Mouse (Mus musculus): Measurements from ENCODE around the gene Gm2a. TPM values are rescaled to one million over a fixed set of nuclear protein-coding genes. Genes with fewer than 3 reads are reported as not detected.

Gene Gm2a
- 27.4 and 32.6 TPM in 2 replicates for polyA plus RNA-seq (2015; fragmentation: Nextera tagmentation; extraction: Ambion mirVana)

DNA sequence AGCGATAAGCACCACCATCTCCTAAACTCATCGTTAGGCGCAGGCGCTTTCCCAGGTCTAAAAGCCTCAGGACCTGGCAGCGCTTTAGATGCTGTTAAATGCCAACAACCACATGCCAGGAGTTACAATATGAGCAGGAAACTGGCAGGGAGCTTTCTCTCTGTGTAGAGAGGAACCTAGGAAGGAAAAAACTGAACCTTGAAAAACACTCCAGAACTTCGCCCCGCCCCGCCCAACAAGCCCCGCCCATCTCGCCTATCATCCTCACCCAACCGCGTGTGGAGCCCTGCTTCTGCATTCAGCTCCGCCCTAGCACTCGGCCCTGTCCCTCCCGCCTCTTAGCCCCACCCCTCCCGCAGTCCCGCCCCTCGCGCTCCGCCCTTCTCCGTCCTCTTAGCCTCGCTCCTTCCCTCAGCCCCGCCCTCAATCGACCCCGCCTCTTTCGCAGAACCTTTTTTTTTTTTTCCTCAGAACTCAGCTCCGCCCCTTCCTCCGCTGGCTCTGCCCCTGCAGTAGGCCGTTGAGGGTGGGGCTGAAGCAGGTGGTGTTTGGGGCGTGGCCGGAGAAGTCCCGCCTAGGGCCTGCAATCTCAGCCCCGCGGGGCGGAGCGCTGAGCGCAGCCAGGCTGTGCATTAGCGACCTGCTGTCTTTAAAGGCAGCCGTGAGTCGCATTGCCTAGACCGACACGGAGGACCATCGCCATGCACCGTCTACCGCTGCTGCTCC is at the start of gene Gm2a:
Gene Gm2a (plus strand): TSS at position 653 of the 726 bp plus-strand sequence.
- Histone ChIP-seq H3K36me3 (ENCODE audit: control insufficient read depth, insufficient read depth) (no peaks in the 10 kb centered on the region), H3K9me3 (replicated peaks; ENCODE audit: control insufficient read depth, low read length) (no peaks in the 10 kb centered on the region), H3K9ac (ENCODE audit: low read depth, low read length) (peak within 1 kb of the TSS; percentile 59), H3K4me1 (ENCODE audit: control insufficient read depth, low read depth, low read length) (peaks cover 18% of the 10 kb centered on the region), H3K27me3 (ENCODE audit: control insufficient read depth, insufficient read depth, low read depth, low read length) (no peaks in the 10 kb centered on the region), H3K4me3 (ENCODE audit: low read depth, low read length) (peak within 1 kb of the TSS; percentile 66), H3K27ac (ENCODE audit: low read length) (peak within 1 kb of the TSS; percentile 68), H3K4me2 (ENCODE audit: low read depth, low read length) (peak within 1 kb of the TSS; percentile 73)
- WGBS (ENCODE audit: insufficient replicate concordance) = 1% methylated on average over 44 of the region's 45 CpGs
- ATAC-seq (ENCODE audit: low read depth) = peak; percentile 93

DNA sequence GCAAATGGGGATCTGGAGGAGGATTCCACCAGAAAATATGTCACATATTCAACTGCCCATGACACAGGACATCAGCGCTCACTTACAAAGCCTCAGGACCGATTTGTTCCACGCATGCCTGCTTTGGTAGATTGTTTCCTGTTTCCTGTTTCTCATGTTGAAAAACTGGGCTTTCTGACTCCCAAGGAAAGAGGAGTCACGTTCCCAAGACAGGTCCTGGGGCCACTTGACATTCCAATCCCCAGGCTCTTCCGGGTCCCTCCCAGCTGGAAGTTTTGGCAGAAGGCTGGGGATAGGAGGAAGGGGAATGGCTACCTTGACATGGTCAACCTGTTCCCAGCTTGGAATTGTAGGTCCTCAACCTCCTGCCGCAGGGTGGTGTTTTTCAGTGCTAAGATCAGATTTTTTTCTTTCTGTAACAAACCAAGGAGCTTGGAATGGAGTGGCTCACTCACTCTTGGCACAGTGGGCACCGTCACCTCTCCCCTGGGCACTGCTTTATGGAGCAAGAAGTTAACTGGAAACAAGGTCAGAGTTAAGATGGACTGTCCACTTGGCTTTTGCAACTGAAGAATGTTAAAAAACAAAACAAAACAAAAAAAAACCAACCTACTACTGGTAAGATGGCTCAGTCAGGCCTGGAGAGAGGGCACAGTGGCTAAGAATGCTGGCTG is 46.9 kb upstream of the Gm2a start:
- no peak overlapping the region for H3K4me3 ChIP-seq (ENCODE audit: low read depth, low read length)
- no peaks in the 10 kb centered on the region for H3K36me3 ChIP-seq (ENCODE audit: control insufficient read depth, insufficient read depth)
- no peaks in the 10 kb centered on the region for H3K4me1 ChIP-seq (ENCODE audit: control insufficient read depth, low read depth, low read length)
- H3K27ac ChIP-seq (ENCODE audit: low read length) = no peak overlapping the region
- no peaks in the 10 kb centered on the region for H3K27me3 ChIP-seq (ENCODE audit: control insufficient read depth, insufficient read depth, low read depth, low read length)
- H3K4me2 ChIP-seq (ENCODE audit: low read depth, low read length) = no peak overlapping the region
- ATAC-seq (ENCODE audit: low read depth) = no peak
- WGBS (ENCODE audit: insufficient replicate concordance) = 65% methylated on average over 7 of the region's 7 CpGs
- no peak overlapping the region for H3K9ac ChIP-seq (ENCODE audit: low read depth, low read length)
- no peaks in the 10 kb centered on the region for H3K9me3 ChIP-seq (replicated peaks; ENCODE audit: control insufficient read depth, low read length)

DNA sequence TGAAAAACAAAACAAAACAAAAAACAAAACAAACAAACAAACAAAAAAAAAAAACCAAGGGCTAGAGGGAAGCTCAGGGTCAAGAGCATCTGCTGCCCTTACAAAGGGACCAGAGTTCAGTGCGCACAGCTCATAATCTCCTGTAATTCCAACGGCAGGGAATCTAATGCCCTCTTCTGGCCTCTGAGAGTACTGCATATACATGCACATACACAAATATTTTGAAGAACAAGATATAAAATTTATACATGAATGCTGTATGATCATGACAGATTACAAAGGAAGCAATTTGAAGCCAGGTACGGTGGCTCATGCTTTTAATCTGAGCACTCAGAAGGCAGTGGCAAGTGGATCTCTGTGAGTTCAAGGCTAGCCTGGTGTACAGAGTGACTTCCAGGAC is 40.4 kb upstream of the Gm2a start:
- Histone ChIP-seq H3K9me3 (replicated peaks; ENCODE audit: control insufficient read depth, low read length) (no peaks in the 10 kb centered on the region), H3K36me3 (ENCODE audit: control insufficient read depth, insufficient read depth) (no peaks in the 10 kb centered on the region), H3K27ac (ENCODE audit: low read length) (no peak overlapping the region), H3K27me3 (ENCODE audit: control insufficient read depth, insufficient read depth, low read depth, low read length) (no peaks in the 10 kb centered on the region), H3K4me3 (ENCODE audit: low read depth, low read length) (no peak overlapping the region), H3K4me1 (ENCODE audit: control insufficient read depth, low read depth, low read length) (no peaks in the 10 kb centered on the region), H3K9ac (ENCODE audit: low read depth, low read length) (no peak overlapping the region), H3K4me2 (ENCODE audit: low read depth, low read length) (no peak overlapping the region)
- WGBS (ENCODE audit: insufficient replicate concordance) = 62% methylated on average over 3 of the region's 3 CpGs
- ATAC-seq (ENCODE audit: low read depth) = no peak

DNA sequence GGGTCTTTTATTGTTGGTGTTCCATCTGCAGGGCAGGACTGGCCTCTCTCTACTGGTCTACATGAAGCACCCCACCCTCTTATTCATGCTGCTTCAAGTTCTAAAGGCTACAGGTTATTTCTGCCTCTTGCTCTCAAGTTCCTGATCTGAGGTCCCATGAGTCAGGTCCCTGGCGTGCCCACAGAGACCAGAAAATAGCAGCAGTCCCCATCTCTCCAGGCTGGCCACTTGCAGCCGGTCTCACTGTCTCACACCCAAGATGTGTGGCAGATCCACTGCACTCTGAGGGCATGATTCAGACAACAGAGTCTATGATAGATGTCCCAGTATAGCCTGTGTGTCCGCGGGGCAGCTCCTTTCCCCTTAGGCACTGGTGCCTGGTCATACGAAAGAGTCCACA is 37.1 kb upstream of the Gm2a start:
- Histone ChIP-seq H3K36me3 (ENCODE audit: control insufficient read depth, insufficient read depth) (no peaks in the 10 kb centered on the region), H3K9me3 (replicated peaks; ENCODE audit: control insufficient read depth, low read length) (no peaks in the 10 kb centered on the region), H3K27me3 (ENCODE audit: control insufficient read depth, insufficient read depth, low read depth, low read length) (no peaks in the 10 kb centered on the region), H3K4me1 (ENCODE audit: control insufficient read depth, low read depth, low read length) (no peaks in the 10 kb centered on the region; the same call in 1 of the 2 replicates), H3K27ac (ENCODE audit: low read length) (no peak overlapping the region), H3K4me3 (ENCODE audit: low read depth, low read length) (no peak overlapping the region), H3K4me2 (ENCODE audit: low read depth, low read length) (no peak overlapping the region), H3K9ac (ENCODE audit: low read depth, low read length) (no peak overlapping the region)
- 68% methylated on average over 5 of the region's 5 CpGs for WGBS (ENCODE audit: insufficient replicate concordance)
- no peak for ATAC-seq (ENCODE audit: low read depth)

DNA sequence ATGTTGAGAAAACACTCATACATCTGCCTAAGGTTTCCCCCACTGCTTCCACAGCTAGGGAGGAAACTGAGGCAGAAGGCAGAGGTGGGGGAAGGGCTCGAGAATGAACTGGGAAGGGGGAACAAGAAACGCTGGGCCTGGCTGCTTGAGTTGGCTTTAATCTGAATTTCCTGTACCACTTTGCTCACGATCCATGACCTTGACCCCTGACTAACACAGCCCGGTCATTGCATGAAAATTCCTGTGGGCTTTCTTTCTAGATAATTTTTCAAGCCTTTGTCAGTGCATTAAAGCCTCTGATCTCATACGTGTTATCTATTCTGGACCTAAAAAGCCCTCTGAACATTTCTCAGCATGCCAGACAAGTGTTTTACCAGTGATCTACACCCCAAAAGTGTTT is 35.1 kb upstream of the Gm2a start:
- Histone ChIP-seq H3K27me3 (ENCODE audit: control insufficient read depth, insufficient read depth, low read depth, low read length) (no peaks in the 10 kb centered on the region), H3K4me2 (ENCODE audit: low read depth, low read length) (no peak overlapping the region), H3K4me1 (ENCODE audit: control insufficient read depth, low read depth, low read length) (no peaks in the 10 kb centered on the region; the same call in 1 of the 2 replicates), H3K4me3 (ENCODE audit: low read depth, low read length) (no peak overlapping the region), H3K9ac (ENCODE audit: low read depth, low read length) (no peak overlapping the region), H3K36me3 (ENCODE audit: control insufficient read depth, insufficient read depth) (no peaks in the 10 kb centered on the region), H3K9me3 (replicated peaks; ENCODE audit: control insufficient read depth, low read length) (no peaks in the 10 kb centered on the region), H3K27ac (ENCODE audit: low read length) (no peak overlapping the region)
- ATAC-seq (ENCODE audit: low read depth) = no peak
- 39% methylated on average over 5 of the region's 5 CpGs for WGBS (ENCODE audit: insufficient replicate concordance)

DNA sequence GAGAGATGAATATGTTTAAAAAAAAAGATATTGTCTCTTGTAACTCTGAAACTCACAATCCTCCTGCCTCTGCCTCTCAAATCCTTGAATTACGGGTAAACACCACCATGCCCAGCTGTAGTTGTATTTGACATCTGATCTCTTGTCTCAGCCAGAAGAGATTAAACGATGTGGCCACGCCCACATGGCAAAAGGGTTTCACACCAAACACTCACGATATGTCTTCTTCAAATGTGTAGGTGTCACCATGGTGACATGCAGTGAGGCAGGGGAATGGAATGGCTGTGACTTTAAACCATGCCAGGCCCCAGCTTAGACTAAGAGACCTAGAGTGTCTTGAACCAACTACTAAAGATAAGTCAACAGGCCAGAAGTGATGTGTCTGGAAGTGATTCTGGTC is 31.0 kb upstream of the Gm2a start:
- no peaks in the 10 kb centered on the region; the same call in 1 of the 2 replicates for H3K4me1 ChIP-seq (ENCODE audit: control insufficient read depth, low read depth, low read length)
- no peak overlapping the region for H3K9ac ChIP-seq (ENCODE audit: low read depth, low read length)
- WGBS (ENCODE audit: insufficient replicate concordance) = 44% methylated on average over 4 of the region's 4 CpGs
- ATAC-seq (ENCODE audit: low read depth) = no peak
- no peaks in the 10 kb centered on the region for H3K9me3 ChIP-seq (replicated peaks; ENCODE audit: control insufficient read depth, low read length)
- no peaks in the 10 kb centered on the region for H3K36me3 ChIP-seq (ENCODE audit: control insufficient read depth, insufficient read depth)
- H3K4me2 ChIP-seq (ENCODE audit: low read depth, low read length) = no peak overlapping the region
- H3K27me3 ChIP-seq (ENCODE audit: control insufficient read depth, insufficient read depth, low read depth, low read length) = no peaks in the 10 kb centered on the region
- no peak overlapping the region for H3K4me3 ChIP-seq (ENCODE audit: low read depth, low read length)
- no peak overlapping the region for H3K27ac ChIP-seq (ENCODE audit: low read length)

DNA sequence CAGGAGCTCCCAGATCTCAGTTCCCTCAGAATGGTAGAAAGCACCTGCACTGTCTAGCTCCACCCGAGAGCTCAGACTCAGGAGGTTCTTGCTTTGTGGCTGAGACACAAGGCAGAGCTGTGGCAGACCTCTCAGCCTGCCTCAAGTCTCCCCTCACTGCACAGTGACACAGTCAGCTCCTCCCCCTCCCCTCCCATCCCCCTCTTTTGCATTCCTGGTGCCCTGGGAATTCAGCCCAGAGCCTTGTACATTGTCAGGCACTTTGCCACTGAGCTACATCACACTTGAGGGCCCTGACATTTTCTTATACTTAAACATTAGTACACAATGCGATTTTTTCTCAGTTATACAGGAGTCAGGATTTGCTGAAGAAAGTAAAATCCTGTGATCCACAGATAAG is 28.9 kb upstream of the Gm2a start:
- no peak for ATAC-seq (ENCODE audit: low read depth)
- 58% methylated on average over 2 of the region's 2 CpGs for WGBS (ENCODE audit: insufficient replicate concordance)
- H3K9ac ChIP-seq (ENCODE audit: low read depth, low read length) = no peak overlapping the region
- H3K4me1 ChIP-seq (ENCODE audit: control insufficient read depth, low read depth, low read length) = no peaks in the 10 kb centered on the region
- H3K36me3 ChIP-seq (ENCODE audit: control insufficient read depth, insufficient read depth) = no peaks in the 10 kb centered on the region
- no peaks in the 10 kb centered on the region for H3K27me3 ChIP-seq (ENCODE audit: control insufficient read depth, insufficient read depth, low read depth, low read length)
- no peak overlapping the region for H3K4me3 ChIP-seq (ENCODE audit: low read depth, low read length)
- no peak overlapping the region for H3K27ac ChIP-seq (ENCODE audit: low read length)
- H3K4me2 ChIP-seq (ENCODE audit: low read depth, low read length) = no peak overlapping the region
- no peaks in the 10 kb centered on the region for H3K9me3 ChIP-seq (replicated peaks; ENCODE audit: control insufficient read depth, low read length)

DNA sequence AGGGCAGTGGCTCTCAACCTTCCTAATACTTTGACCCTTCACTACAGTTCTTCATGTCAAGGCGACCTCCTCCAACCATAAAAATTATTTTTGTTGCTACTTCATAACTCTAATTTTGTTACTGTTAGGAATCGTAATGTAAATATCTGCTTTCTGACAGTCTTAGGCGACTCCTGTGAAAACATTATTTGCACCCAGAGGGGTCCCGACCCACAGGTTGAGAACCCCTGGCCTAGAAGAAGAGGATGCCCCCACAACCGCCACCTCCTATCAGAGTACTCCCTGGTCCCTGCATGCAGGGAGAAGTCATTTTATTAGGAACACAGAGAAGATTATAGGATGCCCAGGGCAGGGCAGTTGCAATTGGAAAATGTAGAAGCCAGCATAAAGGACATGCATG is 26.6 kb upstream of the Gm2a start:
- no peak overlapping the region for H3K27ac ChIP-seq (ENCODE audit: low read length)
- no peaks in the 10 kb centered on the region for H3K4me1 ChIP-seq (ENCODE audit: control insufficient read depth, low read depth, low read length)
- no peaks in the 10 kb centered on the region for H3K36me3 ChIP-seq (ENCODE audit: control insufficient read depth, insufficient read depth)
- H3K4me3 ChIP-seq (ENCODE audit: low read depth, low read length) = no peak overlapping the region
- ATAC-seq (ENCODE audit: low read depth) = no peak
- H3K9me3 ChIP-seq (replicated peaks; ENCODE audit: control insufficient read depth, low read length) = no peaks in the 10 kb centered on the region
- H3K9ac ChIP-seq (ENCODE audit: low read depth, low read length) = no peak overlapping the region
- no peaks in the 10 kb centered on the region for H3K27me3 ChIP-seq (ENCODE audit: control insufficient read depth, insufficient read depth, low read depth, low read length)
- no peak overlapping the region for H3K4me2 ChIP-seq (ENCODE audit: low read depth, low read length)
- 65% methylated on average over 5 of the region's 5 CpGs for WGBS (ENCODE audit: insufficient replicate concordance)

DNA sequence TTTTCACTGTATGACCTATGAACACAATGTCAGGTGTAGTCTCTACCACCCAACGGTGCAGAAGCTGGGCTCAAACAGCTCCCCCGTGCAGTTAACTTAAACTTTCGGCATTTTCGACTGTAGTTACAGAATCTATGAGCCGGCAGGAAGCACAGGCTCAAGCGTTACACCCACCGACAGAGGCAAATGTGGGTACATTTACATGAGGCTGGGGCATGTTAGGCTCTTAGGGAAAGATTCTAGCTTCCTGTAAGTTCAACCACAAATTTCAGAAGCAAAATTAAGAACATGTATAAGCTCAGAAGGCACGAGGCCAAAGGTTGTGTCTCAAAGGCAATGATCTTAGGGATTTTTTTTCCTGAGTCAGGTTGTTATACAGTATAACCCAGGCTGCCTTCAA is 25.4 kb upstream of the Gm2a start:
- Histone ChIP-seq H3K4me2 (ENCODE audit: low read depth, low read length) (no peak overlapping the region), H3K9ac (ENCODE audit: low read depth, low read length) (no peak overlapping the region), H3K27me3 (ENCODE audit: control insufficient read depth, insufficient read depth, low read depth, low read length) (no peaks in the 10 kb centered on the region), H3K4me1 (ENCODE audit: control insufficient read depth, low read depth, low read length) (no peaks in the 10 kb centered on the region; the same call in 1 of the 2 replicates), H3K36me3 (ENCODE audit: control insufficient read depth, insufficient read depth) (no peaks in the 10 kb centered on the region), H3K27ac (ENCODE audit: low read length) (no peak overlapping the region), H3K4me3 (ENCODE audit: low read depth, low read length) (no peak overlapping the region), H3K9me3 (replicated peaks; ENCODE audit: control insufficient read depth, low read length) (no peaks in the 10 kb centered on the region)
- ATAC-seq (ENCODE audit: low read depth) = no peak
- 52% methylated on average over 8 of the region's 8 CpGs for WGBS (ENCODE audit: insufficient replicate concordance)
